Mouse (Mus musculus) lung, embryonic 14.5 days (tissue): ENCODE measurements at regions not wholly inside any gene's neighbourhood (a gene's known extent, or its start where the extent isn't known, plus 50 kb on each side); places are given as distances from the start of the nearest gene placed in this dataset.
"Not testable (repeated sequence)": the region's sequence is repeated elsewhere in the genome, so short reads cannot be mapped to it uniquely, and the experiment has no call there.

Source experiments
- ATAC-seq: fragments of 200-750 bp; cut with Nextera tagmentation; 2 replicates; pipeline ENCODE4 v1.8.0; 2017; ENCODE audit warnings: mild to moderate bottlenecking, moderate TSS enrichment, moderate library complexity; ENCODE audit not compliant: insufficient read depth
- DNase-seq: peaks from one replicate; pipeline ENCODE4 v3.0.0-alpha.2; 2015
- H3K27ac ChIP-seq: fragments of 300-500 bp; sonication (generic); 2 replicates; pipeline ENCODE4 v1.5.1; 2014; ENCODE audit warnings: low read depth, mild to moderate bottlenecking, moderate library complexity
- H3K27me3 ChIP-seq: fragments of 300-500 bp; sonication (generic); 2 replicates; pipeline ENCODE4 v1.6.1; 2014; ENCODE audit warnings: low read length, control low read depth; ENCODE audit not compliant: insufficient read depth
- H3K36me3 ChIP-seq: fragments of 300-500 bp; sonication (generic); 2 replicates; pipeline ENCODE4 v1.6.1; 2014; ENCODE audit warnings: control low read depth; ENCODE audit not compliant: insufficient read depth
- H3K4me1 ChIP-seq: fragments of 300-500 bp; sonication (generic); 2 replicates; pipeline ENCODE4 v1.6.1; 2014; ENCODE audit warnings: antibody characterized with exemption, control low read depth; ENCODE audit not compliant: insufficient read depth
- H3K4me2 ChIP-seq: fragments of 300-500 bp; sonication (generic); 2 replicates; pipeline ENCODE4 v1.6.1; 2014; ENCODE audit warnings: mild to moderate bottlenecking
- H3K4me3 ChIP-seq: fragments of 300-500 bp; sonication (generic); 2 replicates; pipeline ENCODE4 v1.5.1; 2014; ENCODE audit warnings: low read depth, low read length
- H3K9ac ChIP-seq: fragments of 300-500 bp; sonication (generic); 2 replicates; pipeline ENCODE4 v1.6.1; 2014
- H3K9me3 ChIP-seq: fragments of 300-500 bp; sonication (generic); 2 replicates; pipeline ENCODE4 v1.6.1; 2016; ENCODE audit warnings: low read depth, low read length, control low read depth
- CTCF ChIP-seq: IDR thresholded peaks from 2 replicates; pipeline ENCODE4 v1.5.1; 2016; ENCODE audit warnings: antibody characterized with exemption, low read depth
- WGBS: fragments of 180-500 bp; shearing (Covaris S2); extraction: QIAGEN DNeasy Blood & Tissue Kit; methylation state at CpG from one replicate; pipeline ENCODE4 v1.1.7; 2014; 5-methylcytosine and 5-hydroxymethylcytosine counted together

DNA sequence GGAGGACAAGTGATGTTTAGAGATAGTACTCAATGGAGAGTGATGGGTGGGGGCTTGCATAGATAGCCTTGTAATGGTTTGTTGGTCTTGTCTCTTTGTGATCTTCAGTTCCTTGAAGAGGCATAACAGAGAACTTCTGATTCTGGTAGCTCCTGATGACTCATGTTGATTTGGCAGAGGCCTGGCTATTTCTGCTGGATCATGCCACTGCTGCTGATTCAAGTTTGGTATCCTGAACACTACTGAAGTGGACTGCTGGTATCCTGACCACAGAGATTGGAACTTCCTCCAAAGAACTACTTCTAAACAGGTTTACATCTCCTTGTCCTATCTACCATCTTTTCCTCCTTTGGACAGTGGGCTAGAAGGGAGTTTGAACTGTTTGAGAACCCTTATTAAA is 408.3 kb upstream of the Npsr1 start:
- no peak overlapping the region for H3K9ac ChIP-seq
- TF ChIP-seq CTCF, result no peak
- no peak overlapping the region for H3K4me2 ChIP-seq
- no peaks in the 10 kb centered on the region for H3K9me3 ChIP-seq
- DNase-seq, result no peak
- no peaks in the 10 kb centered on the region for H3K36me3 ChIP-seq
- no peaks in the 10 kb centered on the region for H3K27me3 ChIP-seq
- ATAC-seq, result no peak
- H3K27ac ChIP-seq, result no peak overlapping the region
- no peaks in the 10 kb centered on the region for H3K4me1 ChIP-seq
- no peak overlapping the region for H3K4me3 ChIP-seq

DNA sequence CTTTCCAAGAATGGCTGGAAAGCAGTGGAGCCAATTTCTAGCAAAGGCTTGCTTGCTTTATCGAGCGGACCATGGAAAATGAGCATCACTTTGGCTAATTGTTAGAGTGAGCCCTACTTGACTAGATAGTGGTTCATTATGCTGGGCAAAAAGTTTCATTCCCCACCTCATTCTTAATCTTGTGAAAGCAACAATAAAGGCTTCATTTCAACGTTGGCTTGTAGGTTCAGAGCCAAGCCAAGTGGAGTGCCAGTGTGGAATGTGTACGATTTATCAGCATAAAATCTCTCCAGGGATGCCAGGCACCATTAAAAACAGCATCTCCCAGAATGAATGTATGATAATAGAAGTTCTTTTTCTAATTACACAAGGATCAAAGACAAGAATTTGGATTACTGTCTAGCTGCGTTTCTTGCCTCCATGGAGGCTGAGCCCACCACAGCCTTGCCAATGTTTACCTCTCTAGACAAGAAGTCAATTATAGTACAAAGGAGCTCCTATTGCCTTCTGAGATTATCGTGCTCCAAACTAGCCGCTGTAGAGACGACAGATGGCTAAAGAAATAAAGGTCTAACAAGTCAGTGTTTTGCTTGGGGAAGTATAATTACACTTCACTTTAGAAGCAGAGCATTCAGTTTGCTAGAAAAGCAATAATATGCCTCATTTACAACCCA is 404.9 kb upstream of the Npsr1 start:
- H3K27me3 ChIP-seq, result no peaks in the 10 kb centered on the region
- H3K27ac ChIP-seq, result no peak overlapping the region
- WGBS, result 58% methylated on average over 8 of the region's 8 CpGs
- H3K4me3 ChIP-seq, result no peak overlapping the region
- DNase-seq, result no peak
- no peaks in the 10 kb centered on the region for H3K4me1 ChIP-seq
- no peak for TF ChIP-seq CTCF
- ATAC-seq, result no peak
- no peak overlapping the region for H3K4me2 ChIP-seq
- H3K36me3 ChIP-seq, result no peaks in the 10 kb centered on the region
- H3K9me3 ChIP-seq, result no peaks in the 10 kb centered on the region
- no peak overlapping the region for H3K9ac ChIP-seq

- Histone ChIP-seq H3K9ac (no peak overlapping the region), H3K4me2 (no peak overlapping the region)
These were observed 404.4 kb upstream of the Npsr1 start for GRCm38 (mm10) chr9:23693442-23693829.

GRCm38 (mm10) chr9:23694481-23694880 is 403.3 kb upstream of the Npsr1 start:
- H3K4me3 ChIP-seq, result no peak overlapping the region
- H3K4me2 ChIP-seq, result no peak overlapping the region
- DNase-seq (no peak), ATAC-seq (no peak)
- H3K9ac ChIP-seq, result no peak overlapping the region
- H3K9me3 ChIP-seq, result no peaks in the 10 kb centered on the region
- no peaks in the 10 kb centered on the region for H3K27me3 ChIP-seq
- H3K36me3 ChIP-seq, result no peaks in the 10 kb centered on the region
- H3K27ac ChIP-seq, result no peak overlapping the region
- TF ChIP-seq CTCF, result no peak
- WGBS, result 73% methylated on average over 2 of the region's 2 CpGs
- H3K4me1 ChIP-seq, result no peaks in the 10 kb centered on the region

More at GRCm38 (mm10) chr9:23693442-23693829, 404.4 kb upstream of the Npsr1 start:
- Histone ChIP-seq H3K4me1 (no peaks in the 10 kb centered on the region), H3K4me3 (no peak overlapping the region), H3K27ac (no peak overlapping the region), H3K27me3 (no peaks in the 10 kb centered on the region), H3K36me3 (no peaks in the 10 kb centered on the region), H3K9me3 (no peaks in the 10 kb centered on the region)
- ATAC-seq, result no peak
- no peak for TF ChIP-seq CTCF
- DNase-seq, result no peak
- WGBS, result 80% methylated on average over 1 of the region's 1 CpGs

GRCm38 (mm10) chr9:23700567-23700966 is 397.2 kb upstream of the Npsr1 start:
- no peak overlapping the region for H3K4me3 ChIP-seq
- H3K9me3 ChIP-seq, result no peaks in the 10 kb centered on the region
- WGBS, result 54% methylated on average over 1 of the region's 1 CpGs
- H3K27ac ChIP-seq, result no peak overlapping the region
- H3K27me3 ChIP-seq, result no peaks in the 10 kb centered on the region
- no peak; the same call in 1 of the 2 replicates for ATAC-seq
- TF ChIP-seq CTCF, result no peak
- DNase-seq, result peak; percentile 9
- H3K9ac ChIP-seq, result no peak overlapping the region
- H3K4me2 ChIP-seq, result no peak overlapping the region
- no peaks in the 10 kb centered on the region for H3K4me1 ChIP-seq
- H3K36me3 ChIP-seq, result no peaks in the 10 kb centered on the region

DNA sequence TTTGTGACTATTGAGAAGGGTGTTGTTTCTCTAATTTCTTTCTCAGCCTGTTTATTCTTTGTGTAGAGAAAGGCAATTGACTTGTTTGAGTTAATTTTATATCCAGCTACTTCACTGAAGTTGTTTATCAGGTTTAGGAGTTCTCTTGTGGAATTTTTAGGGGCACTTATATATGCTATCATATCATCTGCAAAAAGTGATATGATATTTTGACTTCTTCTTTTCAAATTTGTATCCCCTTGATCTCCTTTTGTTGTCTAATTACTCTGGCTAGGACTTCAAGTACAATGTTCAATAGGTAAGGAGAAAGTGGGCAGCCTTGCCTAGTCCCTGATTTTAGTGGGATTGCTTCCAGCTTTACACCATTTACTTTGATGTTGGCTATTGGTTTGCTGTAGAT is 380.2 kb upstream of the Npsr1 start:
- H3K4me1 ChIP-seq, H3K27ac ChIP-seq, H3K9me3 ChIP-seq, H3K9ac ChIP-seq, H3K36me3 ChIP-seq, H3K27me3 ChIP-seq, H3K4me2 ChIP-seq, H3K4me3 ChIP-seq, ATAC-seq: not testable (repeated sequence)
- DNase-seq, result peak; percentile 71

DNA sequence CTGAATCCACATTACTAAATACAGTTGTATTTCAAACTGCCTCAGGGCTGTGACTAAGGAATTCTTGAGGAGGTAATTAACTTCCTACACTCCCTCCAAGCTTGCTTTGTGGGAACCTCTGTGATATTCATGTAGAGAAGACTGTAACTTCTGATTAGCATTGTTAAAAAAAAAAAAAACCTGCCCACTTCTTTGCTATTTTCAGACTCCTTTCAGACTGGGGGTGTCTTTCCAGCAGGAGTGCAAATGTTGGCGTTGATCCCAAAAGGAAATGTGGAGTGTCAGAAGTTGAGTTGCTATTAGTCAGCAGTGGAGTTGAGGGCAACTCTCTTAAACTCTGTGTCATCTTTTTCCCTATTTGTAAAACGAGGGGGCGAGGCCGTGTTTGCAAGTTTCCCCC is 369.0 kb upstream of the Npsr1 start:
- Histone ChIP-seq H3K9ac (no peak overlapping the region), H3K4me3 (no peak overlapping the region), H3K9me3 (no peaks in the 10 kb centered on the region), H3K36me3 (no peaks in the 10 kb centered on the region), H3K27ac (no peak overlapping the region), H3K27me3 (no peaks in the 10 kb centered on the region), H3K4me1 (no peaks in the 10 kb centered on the region), H3K4me2 (no peak overlapping the region)
- ATAC-seq, result no peak
- peak; percentile 34 for DNase-seq
- WGBS, result 72% methylated on average over 4 of the region's 4 CpGs
- TF ChIP-seq CTCF, result no peak

GRCm38 (mm10) chr9:23752478-23752877 is 345.3 kb upstream of the Npsr1 start:
- no peak for TF ChIP-seq CTCF
- WGBS, result 79% methylated on average over 5 of the region's 5 CpGs
- no peak overlapping the region for H3K4me2 ChIP-seq
- H3K4me3 ChIP-seq, result no peak overlapping the region
- H3K27me3 ChIP-seq, result no peaks in the 10 kb centered on the region
- no peaks in the 10 kb centered on the region for H3K4me1 ChIP-seq
- ATAC-seq (no peak), DNase-seq (no peak)
- H3K9ac ChIP-seq, result no peak overlapping the region
- no peaks in the 10 kb centered on the region for H3K36me3 ChIP-seq
- H3K9me3 ChIP-seq, result no peaks in the 10 kb centered on the region
- H3K27ac ChIP-seq, result no peak overlapping the region
